Mouse (Mus musculus) heart, embryonic 15.5 days (tissue): ENCODE results near the gene Psmb4. TPM values are rescaled to one million over a fixed set of nuclear protein-coding genes. Genes with fewer than 3 reads are reported as not detected.
A peak's percentile ranks its signal among the peaks of the same experiment; 100 is the strongest.

Source experiments
- ATAC-seq: fragments of 200-750 bp; cut with Nextera tagmentation; replicated peaks from 2 replicates; pipeline ENCODE4 v1.8.0; 2017; ENCODE audit warnings: low read depth, moderate TSS enrichment; ENCODE audit not compliant: insufficient number of reproducible peaks, insufficient read depth, low FRiP score
- H3K27ac ChIP-seq: fragments of 300-500 bp; sonication (generic); 2 replicates; pipeline ENCODE4 v1.5.1; 2015; ENCODE audit warnings: mild to moderate bottlenecking, inconsistent platforms
- H3K27me3 ChIP-seq: fragments of 300-500 bp; sonication (generic); 2 replicates; pipeline ENCODE4 v1.6.1; 2015; ENCODE audit warnings: inconsistent platforms
- H3K36me3 ChIP-seq: fragments of 300-500 bp; sonication (generic); 2 replicates; pipeline ENCODE4 v1.6.1; 2015; ENCODE audit warnings: mild to moderate bottlenecking, inconsistent platforms
- H3K4me1 ChIP-seq: fragments of 300-500 bp; sonication (generic); replicated peaks from 2 replicates; pipeline ENCODE4 v1.6.1; 2015; ENCODE audit warnings: inconsistent platforms
- H3K4me2 ChIP-seq: fragments of 300-500 bp; sonication (generic); 2 replicates; pipeline ENCODE4 v1.6.1; 2015; ENCODE audit warnings: inconsistent platforms, mild to moderate bottlenecking, moderate library complexity
- H3K4me3 ChIP-seq: fragments of 300-500 bp; sonication (generic); 2 replicates; pipeline ENCODE4 v1.5.1; 2015; ENCODE audit warnings: mild to moderate bottlenecking, inconsistent platforms
- H3K9ac ChIP-seq: fragments of 300-500 bp; sonication (generic); 2 replicates; pipeline ENCODE4 v1.6.1; 2015; ENCODE audit warnings: mild to moderate bottlenecking, inconsistent platforms
- H3K9me3 ChIP-seq: fragments of 300-500 bp; sonication (generic); replicated peaks from 2 replicates; pipeline ENCODE4 v1.6.1; 2016; ENCODE audit warnings: inconsistent platforms
- WGBS: fragments of 180-500 bp; shearing (Covaris S2); methylation state at CpG from one replicate; pipeline ENCODE4 v1.1.7; 2015; ENCODE audit warnings: mixed read lengths; 5-methylcytosine and 5-hydroxymethylcytosine counted together
- polyA plus RNA-seq: library from polyadenylated mRNA; unstranded; fragments of >200 nt; fragmentation: Nextera tagmentation; extraction: Ambion mirVana; gene quantifications from 2 replicates; pipeline ENCODE4 v1.2.1, GENCODE M21; 2015

Psmb4 gene
- polyA plus RNA-seq, 1 experiment from 2014 or later = 223 TPM

DNA sequence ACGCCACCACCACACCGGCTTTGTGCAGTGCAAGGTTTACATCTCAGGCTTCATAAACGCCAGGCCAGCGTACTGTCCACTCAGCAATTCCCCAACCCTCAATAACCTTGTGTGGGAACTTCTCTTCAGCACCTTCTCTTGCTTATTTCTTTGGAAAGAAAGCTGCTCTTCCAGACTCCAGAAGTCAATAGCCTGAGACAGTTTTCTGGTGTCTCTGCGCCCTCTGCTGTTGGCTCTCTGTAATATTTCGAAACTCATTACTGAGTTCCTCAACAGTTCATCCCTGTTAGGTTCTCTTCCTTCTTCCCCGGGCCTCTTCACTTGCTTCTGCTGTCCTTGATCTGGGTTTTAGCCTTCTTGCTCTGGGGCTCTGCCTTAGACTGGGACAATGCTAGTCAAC, 16.0 kb upstream of the Psmb4 start:
- 19% methylated on average over 7 of the region's 7 CpGs for WGBS
- H3K4me1 ChIP-seq = 0 out of 2 replicates have a peak, but pooled peaks cover 4% of the 10 kb centered on the region
- H3K9ac ChIP-seq = no peak overlapping the region
- no peaks in the 10 kb centered on the region for H3K27me3 ChIP-seq
- H3K9me3 ChIP-seq = no peaks in the 10 kb centered on the region
- H3K27ac ChIP-seq = no peak overlapping the region
- ATAC-seq = no peak
- H3K4me2 ChIP-seq = no peak overlapping the region
- H3K4me3 ChIP-seq = no peak overlapping the region
- H3K36me3 ChIP-seq = no peaks in the 10 kb centered on the region

DNA sequence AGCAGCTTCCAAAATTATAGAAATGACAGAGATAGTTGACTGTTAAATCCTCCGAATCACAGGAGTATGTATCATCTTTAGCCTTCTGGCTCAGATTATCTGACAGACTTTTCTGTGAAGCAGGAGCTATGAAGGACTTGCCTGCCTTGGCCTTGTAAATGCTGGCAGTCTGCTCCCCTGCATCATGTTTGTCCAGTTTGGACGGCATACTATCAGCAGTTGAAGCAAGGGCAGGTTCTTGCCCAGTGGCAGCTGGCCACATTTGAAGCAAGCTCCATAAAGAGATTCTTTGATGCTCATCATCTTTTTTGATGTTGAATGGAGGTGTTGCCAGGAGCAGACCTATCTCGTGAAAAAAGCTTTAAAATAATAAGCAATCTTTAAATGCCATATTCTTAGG, 7.3 kb upstream of the Psmb4 start:
- Histone ChIP-seq H3K9ac (no peak overlapping the region), H3K4me1 (no peaks in the 10 kb centered on the region), H3K27me3 (no peaks in the 10 kb centered on the region), H3K4me3 (no peak overlapping the region), H3K4me2 (no peak overlapping the region), H3K36me3 (no peaks in the 10 kb centered on the region), H3K9me3 (no peaks in the 10 kb centered on the region), H3K27ac (no peak overlapping the region)
- 54% methylated on average over 3 of the region's 3 CpGs for WGBS
- ATAC-seq = no peak

DNA sequence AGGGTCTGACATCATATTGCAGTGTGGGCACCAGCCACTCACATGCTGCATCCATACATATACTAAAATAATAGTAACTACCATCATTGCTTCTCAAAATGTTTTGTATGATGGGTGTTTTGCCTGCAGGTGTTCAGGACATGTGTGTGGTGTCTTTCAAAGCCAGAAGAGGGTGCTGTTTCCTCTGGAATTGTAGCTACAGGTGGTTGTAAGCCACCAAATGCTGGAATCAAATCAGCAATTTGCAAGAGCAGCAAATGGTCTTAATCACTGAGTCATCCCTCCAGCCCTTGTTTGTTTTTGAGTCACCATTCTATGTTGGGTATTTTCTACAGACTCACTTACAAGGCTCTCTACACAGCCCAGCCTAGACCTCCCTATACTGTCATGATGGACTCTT, 1.8 kb upstream of the Psmb4 start:
- Histone ChIP-seq H3K9ac (no peak overlapping the region), H3K36me3 (peaks cover 16% of the 10 kb centered on the region), H3K27me3 (no peaks in the 10 kb centered on the region), H3K4me2 (no peak overlapping the region), H3K9me3 (no peaks in the 10 kb centered on the region), H3K4me1 (peaks cover 14% of the 10 kb centered on the region), H3K4me3 (no peak overlapping the region), H3K27ac (no peak overlapping the region)
- no peak for ATAC-seq

DNA sequence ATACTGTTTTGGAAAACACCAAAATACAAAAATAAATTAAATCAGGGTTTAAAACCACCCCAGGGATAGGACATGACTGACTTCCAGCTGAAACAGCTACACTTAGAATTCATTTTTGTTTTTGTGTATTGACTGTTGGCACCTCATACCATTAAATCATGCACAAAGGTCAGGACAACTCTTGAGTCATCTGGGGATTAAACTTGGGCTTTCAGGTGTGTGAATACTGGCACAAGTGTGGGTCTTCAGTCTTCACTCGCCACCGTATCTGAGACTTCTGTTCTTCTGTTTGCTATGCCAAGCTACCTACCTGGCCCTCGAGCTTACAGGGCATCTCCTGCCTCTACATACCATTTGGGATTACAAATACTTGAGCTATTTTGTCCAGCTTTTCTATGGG, 4.2 kb downstream of the Psmb4 start:
- H3K4me1 ChIP-seq = peaks cover 14% of the 10 kb centered on the region
- H3K9ac ChIP-seq = no peak overlapping the region
- no peak for ATAC-seq
- H3K36me3 ChIP-seq = peaks cover 74% of the 10 kb centered on the region
- H3K27me3 ChIP-seq = no peaks in the 10 kb centered on the region
- H3K27ac ChIP-seq = no peak overlapping the region
- no peaks in the 10 kb centered on the region for H3K9me3 ChIP-seq
- H3K4me2 ChIP-seq = no peak overlapping the region
- WGBS = 84% methylated on average over 3 of the region's 3 CpGs
- H3K4me3 ChIP-seq = no peak overlapping the region

DNA sequence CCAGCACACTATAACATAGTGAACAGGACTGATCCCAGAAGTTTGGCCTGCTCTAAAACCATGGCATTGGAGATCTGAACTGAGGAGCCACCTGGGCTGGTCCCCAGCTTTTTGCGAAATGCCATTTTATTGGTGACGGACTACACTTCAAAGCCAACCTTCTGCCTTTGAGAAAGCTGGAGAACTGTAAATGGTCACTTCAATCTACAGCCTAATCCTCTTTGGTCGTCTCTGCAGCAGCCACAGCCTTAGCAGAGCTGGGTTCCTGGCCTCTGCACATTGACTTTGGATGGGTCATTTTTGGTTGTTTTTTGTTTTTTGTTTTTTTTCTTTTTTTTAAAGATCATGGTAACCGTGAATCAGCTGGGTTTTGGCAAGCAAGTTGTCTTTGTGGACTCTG, 4.9 kb downstream of the Psmb4 start:
- no peaks in the 10 kb centered on the region for H3K27me3 ChIP-seq
- no peak for ATAC-seq
- WGBS = 69% methylated on average over 4 of the region's 4 CpGs
- no peak overlapping the region for H3K4me2 ChIP-seq
- no peak overlapping the region for H3K4me3 ChIP-seq
- no peak overlapping the region for H3K9ac ChIP-seq
- H3K9me3 ChIP-seq = no peaks in the 10 kb centered on the region
- H3K4me1 ChIP-seq = peaks cover 10% of the 10 kb centered on the region
- no peak overlapping the region for H3K27ac ChIP-seq
- H3K36me3 ChIP-seq = peaks cover 81% of the 10 kb centered on the region

DNA sequence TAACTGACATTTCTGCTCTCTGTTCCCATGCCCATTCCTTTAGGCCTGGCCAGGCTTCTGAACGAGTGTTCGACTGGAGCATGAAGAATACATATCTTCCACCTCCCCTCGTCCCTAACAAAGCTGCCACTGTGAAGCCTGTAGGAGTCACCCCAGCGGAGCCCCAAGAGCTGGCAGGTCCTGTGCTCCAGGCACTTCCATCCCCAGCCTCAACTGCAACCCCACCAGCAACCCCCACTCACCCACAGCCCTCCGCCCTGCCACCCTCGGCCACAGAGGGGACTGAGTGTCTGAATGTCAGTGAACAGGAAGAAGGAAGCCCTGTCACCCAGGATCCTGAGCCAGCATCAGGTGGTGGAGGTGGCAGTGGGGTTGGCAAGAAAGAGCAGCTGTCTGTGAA, 8.1 kb downstream of the Psmb4 start:
- no peak overlapping the region for H3K9ac ChIP-seq
- no peaks in the 10 kb centered on the region for H3K27me3 ChIP-seq
- H3K27ac ChIP-seq = no peak overlapping the region
- 76% methylated on average over 6 of the region's 6 CpGs for WGBS
- ATAC-seq = no peak
- H3K4me3 ChIP-seq = no peak overlapping the region
- H3K36me3 ChIP-seq = peaks cover 97% of the 10 kb centered on the region
- no peak overlapping the region for H3K4me2 ChIP-seq
- H3K4me1 ChIP-seq = no peaks in the 10 kb centered on the region
- H3K9me3 ChIP-seq = no peaks in the 10 kb centered on the region

DNA sequence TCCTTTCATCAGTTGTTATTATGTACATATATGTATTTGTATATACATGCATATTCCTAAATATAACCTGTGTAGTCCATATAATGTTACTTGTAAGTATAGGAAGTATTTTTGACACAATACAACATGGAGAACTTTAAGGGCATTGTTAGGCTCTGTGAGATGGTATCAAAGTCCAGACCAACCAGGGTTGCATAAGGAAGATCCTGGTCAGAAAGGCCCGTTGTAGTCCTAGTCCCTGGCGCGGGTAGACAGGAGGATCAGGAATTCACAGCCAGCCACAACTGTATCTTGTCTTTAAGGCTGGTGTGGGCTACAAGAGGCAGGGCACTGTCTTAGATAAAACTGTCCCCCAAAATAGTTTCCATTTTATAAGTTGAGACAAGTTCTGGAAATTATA, 17.8 kb downstream of the Psmb4 start:
- no peaks in the 10 kb centered on the region for H3K9me3 ChIP-seq
- no peak overlapping the region for H3K4me3 ChIP-seq
- WGBS = 72% methylated on average over 3 of the region's 3 CpGs
- H3K9ac ChIP-seq = no peak overlapping the region
- H3K36me3 ChIP-seq = peaks cover 77% of the 10 kb centered on the region
- no peak overlapping the region for H3K4me2 ChIP-seq
- no peak for ATAC-seq
- no peaks in the 10 kb centered on the region for H3K4me1 ChIP-seq
- no peak overlapping the region for H3K27ac ChIP-seq
- H3K27me3 ChIP-seq = no peaks in the 10 kb centered on the region

DNA sequence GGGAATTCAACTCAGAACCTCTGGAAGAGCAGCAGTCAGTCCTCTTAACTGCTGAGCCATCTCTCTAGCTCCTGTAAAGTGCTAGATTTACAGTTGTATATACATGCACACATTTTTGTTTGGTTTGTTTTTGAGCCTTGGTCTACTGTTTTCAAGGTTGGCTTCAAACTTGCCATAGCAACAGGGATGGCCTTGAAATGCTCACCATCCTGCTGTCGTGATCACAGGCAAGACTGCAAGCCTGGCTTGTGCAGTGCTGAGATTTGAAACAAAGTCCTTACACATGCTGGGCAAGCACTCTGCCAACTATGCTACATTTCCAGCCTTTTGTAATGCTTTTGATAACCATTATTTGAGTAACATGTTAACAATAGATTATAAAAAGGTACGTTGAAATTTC, 27.3 kb downstream of the Psmb4 start:
- 83% methylated on average over 2 of the region's 2 CpGs for WGBS
- Histone ChIP-seq H3K27ac (no peak overlapping the region), H3K9me3 (no peaks in the 10 kb centered on the region), H3K4me3 (no peak overlapping the region), H3K36me3 (peaks cover 58% of the 10 kb centered on the region), H3K9ac (no peak overlapping the region), H3K4me2 (no peak overlapping the region), H3K27me3 (no peaks in the 10 kb centered on the region), H3K4me1 (no peaks in the 10 kb centered on the region)
- ATAC-seq = no peak

DNA sequence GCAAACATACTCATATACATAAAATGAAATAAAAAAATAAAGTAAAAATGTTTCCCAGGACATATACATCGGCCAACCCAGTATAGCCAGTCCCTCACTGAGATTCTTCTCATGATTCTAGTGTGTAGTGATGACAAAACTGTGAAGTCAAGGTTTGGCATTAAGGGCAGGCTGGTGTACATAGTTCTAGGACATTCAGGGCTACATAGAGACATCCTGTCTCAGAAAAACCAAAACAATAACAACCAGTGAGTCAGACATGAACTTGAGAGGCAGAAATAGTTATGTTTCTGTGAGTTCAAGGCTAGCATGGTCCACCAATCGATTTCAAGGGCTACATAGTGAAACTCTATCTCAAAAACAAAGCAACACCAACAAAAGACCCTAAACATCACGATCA, 34.5 kb downstream of the Psmb4 start:
- no peak overlapping the region for H3K4me3 ChIP-seq
- no peak for ATAC-seq
- WGBS = 80% methylated on average over 3 of the region's 3 CpGs
- H3K27me3 ChIP-seq = no peaks in the 10 kb centered on the region
- no peak overlapping the region for H3K9ac ChIP-seq
- H3K9me3 ChIP-seq = no peaks in the 10 kb centered on the region
- H3K4me1 ChIP-seq = peaks cover 9% of the 10 kb centered on the region; the same call in 1 of the 2 replicates
- no peak overlapping the region for H3K4me2 ChIP-seq
- H3K36me3 ChIP-seq = peaks cover 29% of the 10 kb centered on the region
- no peak overlapping the region for H3K27ac ChIP-seq

DNA sequence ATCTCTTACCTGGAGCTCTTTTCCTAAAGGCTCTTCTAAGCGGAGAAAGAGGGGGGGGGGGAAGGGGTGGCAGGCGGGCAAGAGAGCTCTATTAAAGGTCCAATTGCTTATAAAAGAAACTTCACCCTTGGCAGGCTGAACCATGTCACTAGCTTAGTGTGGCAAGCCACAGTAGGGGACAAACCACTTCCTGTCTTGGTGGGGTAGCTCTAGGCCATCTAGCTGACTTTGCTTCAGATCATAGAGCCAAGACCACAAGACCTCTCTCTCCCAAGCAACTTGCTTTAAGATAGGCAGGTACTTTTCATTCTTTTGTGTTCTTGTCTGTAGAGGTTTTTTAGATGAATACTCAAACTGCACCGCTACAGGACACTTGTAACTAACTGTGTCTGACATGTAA, 35.0 kb downstream of the Psmb4 start:
- Histone ChIP-seq H3K27me3 (no peaks in the 10 kb centered on the region), H3K4me3 (no peak overlapping the region), H3K9me3 (no peaks in the 10 kb centered on the region), H3K4me2 (no peak overlapping the region), H3K27ac (no peak overlapping the region), H3K4me1 (peaks cover 9% of the 10 kb centered on the region; the same call in 1 of the 2 replicates), H3K9ac (0 out of 2 replicates have a peak overlapping the region, but pooled peaks have one; percentile 17), H3K36me3 (peaks cover 29% of the 10 kb centered on the region)
- no peak for ATAC-seq
- WGBS = 51% methylated on average over 3 of the region's 3 CpGs

DNA sequence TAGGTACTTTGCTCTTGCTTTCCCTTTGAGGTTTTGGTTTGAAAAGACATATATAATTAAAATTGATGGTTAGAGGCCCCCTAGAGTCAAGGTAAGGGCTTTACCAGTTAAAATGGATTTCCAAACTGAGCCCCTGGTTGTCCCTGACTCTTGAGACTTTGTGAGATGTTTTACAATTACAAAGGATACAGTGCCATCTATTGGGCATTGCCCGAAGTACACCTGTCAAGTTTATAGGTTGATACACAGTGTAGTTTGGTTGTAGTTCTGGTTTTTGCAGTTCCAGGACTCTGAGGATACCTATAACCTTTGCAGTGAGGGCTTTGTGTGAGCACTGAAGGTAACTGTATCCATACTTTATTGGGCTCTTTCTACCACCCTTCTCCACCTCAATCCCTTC, 37.4 kb downstream of the Psmb4 start:
- Histone ChIP-seq H3K9me3 (no peaks in the 10 kb centered on the region), H3K4me2 (no peak overlapping the region), H3K27ac (no peak overlapping the region), H3K36me3 (peaks cover 7% of the 10 kb centered on the region), H3K9ac (no peak overlapping the region), H3K27me3 (no peaks in the 10 kb centered on the region), H3K4me1 (peaks cover 12% of the 10 kb centered on the region), H3K4me3 (no peak overlapping the region)
- no peak for ATAC-seq
- 12% methylated on average over 1 of the region's 1 CpGs for WGBS

DNA sequence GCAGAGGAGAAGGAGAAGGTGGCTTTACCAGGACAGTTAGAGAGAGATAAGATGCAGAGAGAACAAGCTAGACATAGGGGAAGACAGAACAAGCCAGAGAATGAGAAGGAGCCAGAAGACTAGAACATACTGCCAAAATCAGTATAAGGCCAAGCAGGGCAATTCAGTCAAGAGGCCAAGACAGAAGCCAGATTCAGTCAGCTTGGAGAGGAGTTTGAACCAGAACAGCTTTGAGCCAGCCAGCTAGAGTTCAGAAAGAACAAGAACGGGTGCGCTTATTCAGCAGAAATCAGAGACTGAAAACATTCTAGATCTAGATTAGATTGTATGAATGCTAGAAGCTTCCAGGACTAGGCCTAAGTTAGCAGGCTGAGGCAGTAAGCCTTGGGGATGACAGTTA, 39.4 kb downstream of the Psmb4 start:
- ATAC-seq = no peak
- Histone ChIP-seq H3K27me3 (no peaks in the 10 kb centered on the region), H3K4me3 (no peak overlapping the region), H3K9me3 (no peaks in the 10 kb centered on the region), H3K9ac (no peak overlapping the region), H3K4me1 (peaks cover 12% of the 10 kb centered on the region), H3K36me3 (no peaks in the 10 kb centered on the region), H3K27ac (no peak overlapping the region), H3K4me2 (no peak overlapping the region)
- WGBS = 86% methylated on average over 2 of the region's 2 CpGs
